Mouse (Mus musculus): ENCODE measurements at regions not wholly inside any gene's neighbourhood (a gene's known extent, or its start where the extent isn't known, plus 50 kb on each side); places are given as distances from the start of the nearest gene placed in this dataset.

- Histone ChIP-seq H3K9ac (ENCODE audit: low read length) (no peak overlapping the region), H3K4me2 (replicated peaks; ENCODE audit: low read depth) (no peak overlapping the region), H3K36me3 (ENCODE audit: control insufficient read depth, insufficient read depth, low read length) (no peaks in the 10 kb centered on the region), H3K27me3 (ENCODE audit: control insufficient read depth, insufficient read depth, low read length) (no peaks in the 10 kb centered on the region), H3K27ac (replicated peaks) (no peak overlapping the region), H3K9me3 (ENCODE audit: control insufficient read depth, low read length) (no peaks in the 10 kb centered on the region), H3K4me1 (replicated peaks; ENCODE audit: control insufficient read depth, insufficient read depth) (no peaks in the 10 kb centered on the region), H3K4me3 (ENCODE audit: low read depth, low read length) (no peak overlapping the region)
- ATAC-seq (ENCODE audit: low FRiP score, low TSS enrichment) (no peak), DNase-seq (ENCODE audit: low spot score) (no peak)
- 56% methylated on average over 4 of the region's 4 CpGs for WGBS
- TF ChIP-seq EP300 (optimal IDR thresholded peaks at IDR 0.05) (no peak), CTCF (IDR thresholded peaks at IDR 0.05; ENCODE audit: low read depth) (no peak)
Measured at GRCm38 (mm10) chr7:77867518-77867917, 870.3 kb downstream of the Ntrk3 start.

GRCm38 (mm10) chr7:77861841-77862240 lies 876.0 kb downstream of the Ntrk3 start:
- Histone ChIP-seq H3K36me3 (ENCODE audit: control insufficient read depth, insufficient read depth, low read length) (no peaks in the 10 kb centered on the region), H3K27me3 (ENCODE audit: control insufficient read depth, insufficient read depth, low read length) (no peaks in the 10 kb centered on the region), H3K4me3 (ENCODE audit: low read depth, low read length) (no peak overlapping the region), H3K27ac (replicated peaks) (no peak overlapping the region), H3K4me2 (replicated peaks; ENCODE audit: low read depth) (no peak overlapping the region), H3K9me3 (ENCODE audit: control insufficient read depth, low read length) (no peaks in the 10 kb centered on the region), H3K4me1 (replicated peaks; ENCODE audit: control insufficient read depth, insufficient read depth) (no peaks in the 10 kb centered on the region), H3K9ac (ENCODE audit: low read length) (no peak overlapping the region)
- DNase-seq (ENCODE audit: low spot score) (no peak), ATAC-seq (ENCODE audit: low FRiP score, low TSS enrichment) (no peak)
- TF ChIP-seq CTCF (IDR thresholded peaks at IDR 0.05; ENCODE audit: low read depth) (no peak), EP300 (optimal IDR thresholded peaks at IDR 0.05) (no peak)
- WGBS, result 90% methylated on average over 8 of the region's 8 CpGs

GRCm38 (mm10) chr7:77858436-77858835 lies 879.4 kb downstream of the Ntrk3 start:
- no peak for DNase-seq (ENCODE audit: low spot score)
- Histone ChIP-seq H3K4me2 (replicated peaks; ENCODE audit: low read depth) (no peak overlapping the region), H3K4me1 (replicated peaks; ENCODE audit: control insufficient read depth, insufficient read depth) (no peaks in the 10 kb centered on the region), H3K27ac (replicated peaks) (no peak overlapping the region), H3K9me3 (ENCODE audit: control insufficient read depth, low read length) (no peaks in the 10 kb centered on the region), H3K36me3 (ENCODE audit: control insufficient read depth, insufficient read depth, low read length) (no peaks in the 10 kb centered on the region), H3K4me3 (ENCODE audit: low read depth, low read length) (no peak overlapping the region), H3K9ac (ENCODE audit: low read length) (no peak overlapping the region), H3K27me3 (ENCODE audit: control insufficient read depth, insufficient read depth, low read length) (no peaks in the 10 kb centered on the region)
- ATAC-seq (ENCODE audit: low FRiP score, low TSS enrichment), result no peak
- 26% methylated on average over 4 of the region's 4 CpGs for WGBS
- TF ChIP-seq CTCF (IDR thresholded peaks at IDR 0.05; ENCODE audit: low read depth) (no peak), EP300 (optimal IDR thresholded peaks at IDR 0.05) (no peak)

GRCm38 (mm10) chr7:77857979-77858378 lies 879.8 kb downstream of the Ntrk3 start:
- 24% methylated on average over 5 of the region's 5 CpGs for WGBS

GRCm38 (mm10) chr7:77855653-77856239 lies 882.1 kb downstream of the Ntrk3 start:
- no peaks in the 10 kb centered on the region for H3K9me3 ChIP-seq (ENCODE audit: control insufficient read depth, low read length)
- H3K9ac ChIP-seq (ENCODE audit: low read length), result no peak overlapping the region
- no peak for ATAC-seq (ENCODE audit: low FRiP score, low TSS enrichment)
- no peak overlapping the region for H3K4me2 ChIP-seq (replicated peaks; ENCODE audit: low read depth)
- H3K36me3 ChIP-seq (ENCODE audit: control insufficient read depth, insufficient read depth, low read length), result no peaks in the 10 kb centered on the region
- no peak overlapping the region for H3K4me3 ChIP-seq (ENCODE audit: low read depth, low read length)
- TF ChIP-seq CTCF (IDR thresholded peaks at IDR 0.05; ENCODE audit: low read depth), result no peak
- no peak for TF ChIP-seq EP300 (optimal IDR thresholded peaks at IDR 0.05)
- DNase-seq (ENCODE audit: low spot score), result no peak
- H3K27me3 ChIP-seq (ENCODE audit: control insufficient read depth, insufficient read depth, low read length), result no peaks in the 10 kb centered on the region
- no peaks in the 10 kb centered on the region for H3K4me1 ChIP-seq (replicated peaks; ENCODE audit: control insufficient read depth, insufficient read depth)
- H3K27ac ChIP-seq (replicated peaks), result no peak overlapping the region
- 53% methylated on average over 6 of the region's 6 CpGs for WGBS

More at GRCm38 (mm10) chr7:77857979-77858378, 879.8 kb downstream of the Ntrk3 start:
- no peaks in the 10 kb centered on the region for H3K4me1 ChIP-seq (replicated peaks; ENCODE audit: control insufficient read depth, insufficient read depth)
- no peak for ATAC-seq (ENCODE audit: low FRiP score, low TSS enrichment)
- H3K27ac ChIP-seq (replicated peaks), result no peak overlapping the region
- no peak for TF ChIP-seq CTCF (IDR thresholded peaks at IDR 0.05; ENCODE audit: low read depth)
- TF ChIP-seq EP300 (optimal IDR thresholded peaks at IDR 0.05), result no peak
- no peaks in the 10 kb centered on the region for H3K27me3 ChIP-seq (ENCODE audit: control insufficient read depth, insufficient read depth, low read length)
- H3K9me3 ChIP-seq (ENCODE audit: control insufficient read depth, low read length), result no peaks in the 10 kb centered on the region
- H3K4me3 ChIP-seq (ENCODE audit: low read depth, low read length), result no peak overlapping the region
- no peak for DNase-seq (ENCODE audit: low spot score)
- H3K36me3 ChIP-seq (ENCODE audit: control insufficient read depth, insufficient read depth, low read length), result no peaks in the 10 kb centered on the region
- no peak overlapping the region for H3K4me2 ChIP-seq (replicated peaks; ENCODE audit: low read depth)
- H3K9ac ChIP-seq (ENCODE audit: low read length), result no peak overlapping the region

GRCm38 (mm10) chr7:77855077-77855476 lies 882.7 kb downstream of the Ntrk3 start:
- H3K36me3 ChIP-seq (ENCODE audit: control insufficient read depth, insufficient read depth, low read length), result no peaks in the 10 kb centered on the region
- DNase-seq (ENCODE audit: low spot score) (no peak), ATAC-seq (ENCODE audit: low FRiP score, low TSS enrichment) (no peak)
- no peaks in the 10 kb centered on the region for H3K4me1 ChIP-seq (replicated peaks; ENCODE audit: control insufficient read depth, insufficient read depth)
- WGBS, result 74% methylated on average over 2 of the region's 2 CpGs
- no peak for TF ChIP-seq CTCF (IDR thresholded peaks at IDR 0.05; ENCODE audit: low read depth)
- H3K9me3 ChIP-seq (ENCODE audit: control insufficient read depth, low read length), result no peaks in the 10 kb centered on the region
- no peak overlapping the region for H3K27ac ChIP-seq (replicated peaks)
- H3K4me2 ChIP-seq (replicated peaks; ENCODE audit: low read depth), result no peak overlapping the region
- no peak overlapping the region for H3K4me3 ChIP-seq (ENCODE audit: low read depth, low read length)
- no peak overlapping the region for H3K9ac ChIP-seq (ENCODE audit: low read length)
- no peaks in the 10 kb centered on the region for H3K27me3 ChIP-seq (ENCODE audit: control insufficient read depth, insufficient read depth, low read length)

Measured in stomach, postnatal 0 days (tissue).